Mouse (Mus musculus) CH12.LX (cell line): ENCODE results near the gene Gm10778. TPM values are rescaled to one million over a fixed set of nuclear protein-coding genes. Genes with fewer than 3 reads are reported as not detected.

Source experiments
- DNase-seq: peaks from one replicate; pipeline ENCODE4 v3.0.0-alpha.2; 2013; ENCODE audit errors: extremely low read depth
- H3K27ac ChIP-seq: 2 replicates; pipeline ENCODE4 v1.5.1; 2012; ENCODE audit warnings: low read depth, mild to moderate bottlenecking, control low read depth, moderate library complexity; ENCODE audit not compliant: insufficient read depth
- H3K27me3 ChIP-seq: replicated peaks from 2 replicates; pipeline ENCODE3; 2012; ENCODE audit warnings: inconsistent platforms
- H3K36me3 ChIP-seq, 2 experiments: replicated peaks in 1 of 2; 2 replicates each; pipeline versions ENCODE3 to v1.6.1; 2012; ENCODE audit warnings: inconsistent platforms in 1 of 2, low read length in 1 of 2, mild to moderate bottlenecking in 1 of 2, mixed read lengths in 1 of 2, moderate library complexity in 1 of 2; ENCODE audit not compliant: control insufficient read depth in 1 of 2, insufficient read depth in 1 of 2
- H3K4me1 ChIP-seq, 2 experiments: 2 replicates each; pipeline ENCODE4 v1.6.1; 2012; ENCODE audit warnings: inconsistent platforms in 1 of 2, moderate library complexity in 1 of 2; ENCODE audit not compliant: insufficient read depth in 2 of 2, control insufficient read depth in 1 of 2
- H3K4me2 ChIP-seq: 2 replicates; pipeline ENCODE4 v1.6.1; 2012; ENCODE audit warnings: low read depth, mild to moderate bottlenecking, control low read depth; ENCODE audit not compliant: poor library complexity, insufficient read depth, severe bottlenecking
- H3K4me3 ChIP-seq, 3 experiments: fragments of 150-350 bp in 1 of 3; sonication (generic) in 1 of 3; replicated peaks in 1 of 3; 2 replicates each; pipeline versions ENCODE3 to v1.5.1; 2011 to 2012; ENCODE audit warnings: low read depth in 2 of 3, low read length in 2 of 3, mild to moderate bottlenecking in 2 of 3, moderate library complexity in 2 of 3, control low read depth in 1 of 3, improper control_type of control experiment in 1 of 3, inconsistent platforms in 1 of 3, mixed read lengths in 1 of 3; ENCODE audit not compliant: poor library complexity in 1 of 3
- H3K79me2 ChIP-seq: replicated peaks from 2 replicates; pipeline ENCODE4 v1.6.1; 2012; ENCODE audit warnings: mild to moderate bottlenecking, moderate library complexity; ENCODE audit not compliant: control insufficient read depth, poor library complexity, insufficient read depth, severe bottlenecking; ENCODE audit errors: extremely low read depth
- H3K9ac ChIP-seq: 2 replicates; pipeline ENCODE4 v1.6.1; 2012; ENCODE audit warnings: low read depth, mild to moderate bottlenecking, control low read depth, moderate library complexity; ENCODE audit not compliant: insufficient read depth
- H3K9me3 ChIP-seq: replicated peaks from 2 replicates; pipeline ENCODE3; 2012; ENCODE audit warnings: low read length, inconsistent platforms, mixed read lengths
- BHLHE40 ChIP-seq: IDR thresholded peaks from 2 replicates; pipeline ENCODE4 v1.6.1; 2011; ENCODE audit warnings: mild to moderate bottlenecking, low read depth, low read length, improper control_type of control experiment
- CTCF ChIP-seq, 2 experiments: IDR thresholded peaks in 1 of 2; conservative IDR thresholded peaks in 1 of 2; 2 replicates each; pipeline ENCODE4 v1.5.1; 2011 to 2012; ENCODE audit warnings: low read depth in 2 of 2, low read length in 2 of 2, improper control_type of control experiment in 1 of 2, inconsistent platforms in 1 of 2, mild to moderate bottlenecking in 1 of 2, moderate library complexity in 1 of 2
- E2F4 ChIP-seq: IDR thresholded peaks from 2 replicates; pipeline ENCODE4 v1.6.1; 2011; ENCODE audit warnings: low read depth, low read length, improper control_type of control experiment; ENCODE audit not compliant: insufficient replicate concordance
- ETS1 ChIP-seq: conservative IDR thresholded peaks from 2 replicates; pipeline ENCODE4 v1.6.1; 2012; ENCODE audit warnings: low read depth, mild to moderate bottlenecking, inconsistent platforms, low read length, improper control_type of control experiment, moderate library complexity
- GABPA ChIP-seq: IDR thresholded peaks from 2 replicates; pipeline ENCODE4 v1.6.1; 2012; ENCODE audit warnings: low read depth, low read length, improper control_type of control experiment, inconsistent platforms; ENCODE audit not compliant: insufficient replicate concordance
- HCFC1 ChIP-seq: IDR thresholded peaks from 2 replicates; pipeline ENCODE4 v1.6.1; 2012; ENCODE audit warnings: low read depth, mild to moderate bottlenecking, inconsistent platforms, low read length, improper control_type of control experiment
- IRF4 ChIP-seq: IDR thresholded peaks from 2 replicates; pipeline ENCODE4 v1.6.1; 2014; ENCODE audit warnings: low read depth, mild to moderate bottlenecking, inconsistent platforms, low read length, improper control_type of control experiment
- KAT2A ChIP-seq: IDR thresholded peaks from 2 replicates; pipeline ENCODE4 v1.6.1; 2012; ENCODE audit warnings: low read length, improper control_type of control experiment, inconsistent platforms; ENCODE audit not compliant: insufficient replicate concordance
- MXI1 ChIP-seq: IDR thresholded peaks from 2 replicates; pipeline ENCODE4 v1.6.1; 2011; ENCODE audit warnings: mild to moderate bottlenecking, low read depth, low read length, improper control_type of control experiment
- POLR2AphosphoS2 ChIP-seq: IDR thresholded peaks from 2 replicates; pipeline ENCODE4 v1.6.1; 2011; ENCODE audit warnings: low read depth, low read length, improper control_type of control experiment
- SIN3A ChIP-seq: IDR thresholded peaks from 2 replicates; pipeline ENCODE4 v1.6.1; 2012; ENCODE audit warnings: low read length, improper control_type of control experiment, inconsistent platforms
- TBP ChIP-seq: conservative IDR thresholded peaks from 2 replicates; pipeline ENCODE4 v1.6.1; 2011; ENCODE audit warnings: low read depth, low read length, improper control_type of control experiment
- TCF12 ChIP-seq: IDR thresholded peaks from 2 replicates; pipeline ENCODE4 v1.6.1; 2014; ENCODE audit warnings: low read depth, mild to moderate bottlenecking, inconsistent platforms, low read length, improper control_type of control experiment
- UBTF ChIP-seq: IDR thresholded peaks from 2 replicates; pipeline ENCODE4 v1.6.1; 2012; ENCODE audit warnings: low read depth, mild to moderate bottlenecking, inconsistent platforms, low read length, improper control_type of control experiment, moderate library complexity
- USF1 ChIP-seq: IDR thresholded peaks from 2 replicates; pipeline ENCODE4 v1.6.1; 2014; ENCODE audit warnings: low read depth, mild to moderate bottlenecking, inconsistent platforms, low read length, improper control_type of control experiment
- USF2 ChIP-seq: conservative IDR thresholded peaks from 2 replicates; pipeline ENCODE4 v1.6.1; 2011; ENCODE audit warnings: low read depth, low read length, improper control_type of control experiment
- ZKSCAN1 ChIP-seq: IDR thresholded peaks from 2 replicates; pipeline ENCODE4 v1.6.1; 2012; ENCODE audit warnings: low read depth, inconsistent platforms, low read length, improper control_type of control experiment, borderline replicate concordance
- ZNF384 ChIP-seq: IDR thresholded peaks from 2 replicates; pipeline ENCODE4 v1.6.1; 2012; ENCODE audit warnings: low read depth, low read length, improper control_type of control experiment, inconsistent platforms
- dilution Hi-C: fragments of 300-500 bp; cut with MboI; formaldehyde crosslinking; loops from 2 replicates; pipeline ENCODE4 v1.14.3; 2020; ENCODE audit warnings: low sequenced_read_pairs; ENCODE audit not compliant: extremely low pct_unique_long_range_greater_than_20kb, extremely low pct_ligation_motif_present
- in situ Hi-C: fragments of 300-500 bp; cut with MboI; formaldehyde crosslinking; loops from 3 replicates; pipeline ENCODE4 v1.14.3; 2019; ENCODE audit warnings: low sequenced_read_pairs, low pct_ligation_motif_present, low pct_unique_long_range_greater_than_20kb, mixed read lengths
- polyA plus RNA-seq: library from polyadenylated mRNA; unstranded; fragments of >175 nt; gene quantifications from 2 replicates; pipeline ENCODE4 v1.2.1, GENCODE M21; 2012; ENCODE audit warnings: low read depth; ENCODE audit not compliant: insufficient read length
- total RNA-seq, 2 experiments: library from RNA; depleted of rRNA; stranded (reverse); fragments of 300-350 nt in 1 of 2; fragments of >200 nt in 1 of 2; gene quantifications; 2 replicates each; pipeline ENCODE4 v1.2.3; 2012 to 2014

Gm10778 gene
- total and polyA plus RNA-seq, 3 experiments: 2.8 to 7.1 (median 3.2) TPM

- Histone ChIP-seq H3K9me3 (no peaks in the 10 kb centered on the region), H3K4me3 (peak overlapping the region; percentile 69 to 96 (median 78)), H3K27ac (peak overlapping the region; percentile 85), H3K4me1 (peaks cover 17 to 36% of the 10 kb centered on the region in 2 experiments), H3K36me3 (peaks cover 9 to 27% of the 10 kb centered on the region in 2 experiments), H3K4me2 (peak overlapping the region; percentile 47), H3K79me2 (no peaks in the 10 kb centered on the region), H3K9ac (peak overlapping the region; percentile 69), H3K27me3 (peaks cover 24% of the 10 kb centered on the region)
- dilution Hi-C loops: no loop called here
- TF ChIP-seq SIN3A (no peak), ZNF384 (no peak), USF2 (no peak)
- in situ Hi-C loops: no loop called here
- DNase-seq: no peak
Observed at GRCm38 (mm10) chr10:81627836-81628220, 21.0 kb upstream of the Gm10778 start.

- DNase-seq: no peak
- Histone ChIP-seq H3K36me3 (peaks cover 9 to 23% of the 10 kb centered on the region in 2 experiments), H3K9ac (peak within 1 kb of the TSS; percentile 86), H3K4me3 (peak within 1 kb of the TSS; percentile 69 to 96 (median 78)), H3K4me1 (peaks cover 17 to 37% of the 10 kb centered on the region in 2 experiments), H3K4me2 (peak within 1 kb of the TSS; percentile 47), H3K27ac (peak within 1 kb of the TSS; percentile 85), H3K9me3 (no peaks in the 10 kb centered on the region), H3K27me3 (peaks cover 30% of the 10 kb centered on the region), H3K79me2 (no peaks in the 10 kb centered on the region)
- dilution Hi-C loops: no loop called here
- TF ChIP-seq KAT2A (no peak), UBTF (no peak), POLR2AphosphoS2 (no peak), ZNF384 (no peak), TBP (no peak), HCFC1 (no peak), E2F4 (no peak), USF1 (no peak), MXI1 (no peak), GABPA (no peak), BHLHE40 (no peak), ETS1 (no peak), ZKSCAN1 (no peak), IRF4 (no peak), TCF12 (no peak), CTCF (conservative IDR thresholded peaks at IDR 0.05 in 1 of 2, IDR thresholded peaks at IDR 0.05 in 1 of 2; ENCODE audit: low read depth in 2 of 2, low read length in 2 of 2) (no peak)
- in situ Hi-C loops: no loop called here
Observed at GRCm38 (mm10) chr10:81628390-81628789, 20.5 kb upstream of the Gm10778 start, which contains the start of gene Ankrd24. Ankrd24 (plus strand) TSS chr10:81628540.
